Comparison of ENCODE assay signal across 23 mouse cellular contexts in genomic region chr14:104902120-104903027, GRCm38 (mm10).
A peak's percentile ranks its signal among the peaks of the same experiment; 100 is the strongest.
DNase-seq lines count a peak whose midpoint lies in the region; ATAC-seq and TF ChIP-seq lines count a peak whose summit lies in the region.
"Had no signal": no experiment of that assay in that cellular context is flagged by ENCODE, and none has a peak within 500 bp of the region (broad histone marks: within the 10 kb centered on the region; RNA-seq: fewer than 3 reads in every experiment).

No protein-coding gene starts in this region.

- no peak for TF ChIP-seq CTCF in brain, embryonic 14.5 days (IDR thresholded peaks at IDR 0.05; ENCODE audit: borderline replicate concordance, extremely low read depth, insufficient read depth, insufficient read length)

- no peak overlapping the region for H3K4me3 ChIP-seq in forebrain, embryonic 14.5 days (ENCODE audit: low read depth, low read length)
- no peak overlapping the region for H3K4me3 ChIP-seq in forebrain, embryonic 15.5 days
- H3K4me3 ChIP-seq in midbrain, embryonic 16.5 days (ENCODE audit: low read depth, low read length), result no peak overlapping the region
- no peak overlapping the region for H3K4me3 ChIP-seq in midbrain, embryonic 11.5 days (ENCODE audit: low read depth, low read length)
- no peak overlapping the region for H3K4me3 ChIP-seq in hindbrain, embryonic 16.5 days (ENCODE audit: low read length)
- H3K4me3 ChIP-seq: heart, embryonic 12.5 days; kidney, embryonic 15.5 days; lung, embryonic 15.5 days; myocyte had no signal

- no peak for TF ChIP-seq POLR2A in brain, embryonic 14.5 days (IDR thresholded peaks at IDR 0.05; ENCODE audit: borderline replicate concordance, extremely low read depth, insufficient read depth, insufficient read length, poor library complexity, severe bottlenecking)

- no peaks in the 10 kb centered on the region for H3K36me3 ChIP-seq in forebrain, embryonic 14.5 days (ENCODE audit: control insufficient read depth, insufficient read depth, low read length)
- H3K36me3 ChIP-seq in forebrain, embryonic 15.5 days, result no peaks in the 10 kb centered on the region
- H3K36me3 ChIP-seq in midbrain, embryonic 16.5 days (ENCODE audit: control insufficient read depth, insufficient read depth, low read length), result no peaks in the 10 kb centered on the region
- no peaks in the 10 kb centered on the region for H3K36me3 ChIP-seq in midbrain, embryonic 11.5 days (ENCODE audit: control insufficient read depth, insufficient read depth, low read length)
- H3K36me3 ChIP-seq in hindbrain, embryonic 16.5 days (ENCODE audit: control insufficient read depth, insufficient read depth, low read length), result no peaks in the 10 kb centered on the region
- H3K36me3 ChIP-seq: heart, embryonic 12.5 days; kidney, embryonic 15.5 days; lung, embryonic 15.5 days had no signal

- H3K4me2 ChIP-seq in forebrain, embryonic 14.5 days (ENCODE audit: low read length), result no peak overlapping the region
- no peak overlapping the region for H3K4me2 ChIP-seq in forebrain, embryonic 15.5 days (replicated peaks)
- no peak overlapping the region for H3K4me2 ChIP-seq in midbrain, embryonic 16.5 days (ENCODE audit: low read length)
- H3K4me2 ChIP-seq in midbrain, embryonic 11.5 days, result no peak overlapping the region
- no peak overlapping the region for H3K4me2 ChIP-seq in hindbrain, embryonic 16.5 days (ENCODE audit: low read length)
- H3K4me2 ChIP-seq: heart, embryonic 12.5 days; kidney, embryonic 15.5 days had no signal

- ATAC-seq in forebrain, embryonic 14.5 days, result peak; percentile 34; the same call in 1 of the 2 replicates
- no peak for ATAC-seq in forebrain, embryonic 15.5 days (replicated peaks)
- 0 out of 2 replicates have a peak, but pooled peaks have one; percentile 48 for ATAC-seq in midbrain, embryonic 16.5 days
- no peak for ATAC-seq in midbrain, embryonic 11.5 days (ENCODE audit: low FRiP score)
- ATAC-seq in hindbrain, embryonic 16.5 days, result peak; percentile 54; the same call in 1 of the 2 replicates
- ATAC-seq: inflammation-experienced regulatory T-cells, adult 6 months had no signal

- DNase-seq in forebrain, embryonic 14.5 days (ENCODE audit: low spot score), result peak; percentile 13
- no peak for DNase-seq in midbrain, embryonic 11.5 days (ENCODE audit: low spot score, missing footprints)
- peak; percentile 43 for DNase-seq in brain, embryonic 14.5 days (ENCODE audit: low read depth)
- DNase-seq in frontal cortex, postnatal 14 days (ENCODE audit: low spot score in 2 of 2), result no peak
- DNase-seq in B cell, adult 2 months, result no peak
- DNase-seq: cerebellum, adult 11 months; cerebellum, adult 9-10 months; cerebellum, postnatal 36 days; gastrocnemius, postnatal 25 days; heart, adult 11 months; heart, postnatal 4 days; kidney, adult 18-20 months; kidney, postnatal 25 days; right cerebral cortex, postnatal 14 days; thymus, postnatal 4 days had no signal

- no peaks in the 10 kb centered on the region for H3K9me3 ChIP-seq in forebrain, embryonic 14.5 days (replicated peaks; ENCODE audit: control insufficient read depth, low read length)
- H3K9me3 ChIP-seq in forebrain, embryonic 15.5 days, result no peaks in the 10 kb centered on the region
- 0 out of 2 replicates have a peak, but pooled peaks cover 2% of the 10 kb centered on the region for H3K9me3 ChIP-seq in midbrain, embryonic 16.5 days (replicated peaks; ENCODE audit: control insufficient read depth, low read length, poor library complexity, severe bottlenecking)
- no peaks in the 10 kb centered on the region for H3K9me3 ChIP-seq in midbrain, embryonic 11.5 days (ENCODE audit: control insufficient read depth, low read length)
- 0 out of 2 replicates have a peak, but pooled peaks cover 3% of the 10 kb centered on the region for H3K9me3 ChIP-seq in hindbrain, embryonic 16.5 days (ENCODE audit: control insufficient read depth, low read length)
- H3K9me3 ChIP-seq: heart, embryonic 12.5 days; lung, embryonic 15.5 days had no signal

- H3K9ac ChIP-seq in forebrain, embryonic 14.5 days (ENCODE audit: low read length), result no peak overlapping the region
- H3K9ac ChIP-seq in forebrain, embryonic 15.5 days (replicated peaks), result no peak overlapping the region
- H3K9ac ChIP-seq in midbrain, embryonic 16.5 days (ENCODE audit: low read depth, low read length), result no peak overlapping the region
- H3K9ac ChIP-seq in midbrain, embryonic 11.5 days (ENCODE audit: low read length), result no peak overlapping the region
- H3K9ac ChIP-seq in hindbrain, embryonic 16.5 days (ENCODE audit: low read depth, low read length), result no peak overlapping the region
- H3K9ac ChIP-seq: heart, embryonic 12.5 days; kidney, embryonic 15.5 days; lung, embryonic 15.5 days had no signal

- H3K27me3 ChIP-seq in forebrain, embryonic 14.5 days (replicated peaks; ENCODE audit: control insufficient read depth, insufficient read depth, low read length), result no peaks in the 10 kb centered on the region
- no peaks in the 10 kb centered on the region for H3K27me3 ChIP-seq in forebrain, embryonic 15.5 days
- no peaks in the 10 kb centered on the region for H3K27me3 ChIP-seq in midbrain, embryonic 16.5 days (ENCODE audit: control insufficient read depth, insufficient read depth, low read depth, low read length)
- H3K27me3 ChIP-seq in midbrain, embryonic 11.5 days (ENCODE audit: control insufficient read depth, insufficient read depth, low read length), result no peaks in the 10 kb centered on the region
- H3K27me3 ChIP-seq in hindbrain, embryonic 16.5 days (replicated peaks; ENCODE audit: control insufficient read depth, insufficient read depth, low read length), result no peaks in the 10 kb centered on the region
- H3K27me3 ChIP-seq: heart, embryonic 12.5 days; kidney, embryonic 15.5 days; lung, embryonic 15.5 days had no signal

- no peak overlapping the region for H3K27ac ChIP-seq in forebrain, embryonic 14.5 days (ENCODE audit: low read depth, low read length)
- no peak overlapping the region for H3K27ac ChIP-seq in forebrain, embryonic 15.5 days (replicated peaks)
- H3K27ac ChIP-seq in midbrain, embryonic 16.5 days (ENCODE audit: low read length), result no peak overlapping the region
- no peak overlapping the region for H3K27ac ChIP-seq in midbrain, embryonic 11.5 days (ENCODE audit: low read depth, low read length)
- H3K27ac ChIP-seq in hindbrain, embryonic 16.5 days (ENCODE audit: low read depth, low read length), result no peak overlapping the region
- H3K27ac ChIP-seq: kidney, embryonic 15.5 days; lung, embryonic 15.5 days had no signal

- H3K4me1 ChIP-seq in forebrain, embryonic 14.5 days (ENCODE audit: control insufficient read depth, insufficient read depth, low read length), result no peaks in the 10 kb centered on the region
- H3K4me1 ChIP-seq in forebrain, embryonic 15.5 days, result no peaks in the 10 kb centered on the region
- H3K4me1 ChIP-seq in midbrain, embryonic 16.5 days (ENCODE audit: control insufficient read depth, insufficient read depth, low read length), result peaks cover 2% of the 10 kb centered on the region; the same call in 1 of the 2 replicates
- no peaks in the 10 kb centered on the region for H3K4me1 ChIP-seq in midbrain, embryonic 11.5 days (ENCODE audit: control insufficient read depth, insufficient read depth, low read length)
- H3K4me1 ChIP-seq in hindbrain, embryonic 16.5 days (ENCODE audit: control insufficient read depth, insufficient read depth, low read depth, low read length), result no peaks in the 10 kb centered on the region; the same call in 1 of the 2 replicates
- H3K4me1 ChIP-seq: heart, embryonic 12.5 days; kidney, embryonic 15.5 days had no signal

- 53% methylated on average over 10 of the region's 10 CpGs for WGBS in forebrain, embryonic 14.5 days
- WGBS in forebrain, embryonic 15.5 days, result 45% methylated on average over 10 of the region's 10 CpGs
- 55% methylated on average over 10 of the region's 10 CpGs for WGBS in midbrain, embryonic 16.5 days
- 81% methylated on average over 10 of the region's 10 CpGs for WGBS in midbrain, embryonic 11.5 days
- 39% methylated on average over 10 of the region's 10 CpGs for WGBS in hindbrain, embryonic 16.5 days

Comparison
In these comparisons a context has a peak if more than half of its experiments do, and no peak if none do; other contexts are left out.
1. ATAC-seq: peak in forebrain, embryonic 14.5 days (single experiment), midbrain, embryonic 16.5 days (single experiment) and hindbrain, embryonic 16.5 days (single experiment); none in forebrain, embryonic 15.5 days (single experiment) and midbrain, embryonic 11.5 days (single experiment).
2. DNase-seq: peak in forebrain, embryonic 14.5 days (single experiment) and brain, embryonic 14.5 days (single experiment); none in midbrain, embryonic 11.5 days (single experiment), frontal cortex, postnatal 14 days (0 of 2) and B cell, adult 2 months (0 of 2).